Mouse (Mus musculus) liver, adult 2 months (tissue): ENCODE data around the gene Cntd1.

ENCODE experiments used
- CTCF ChIP-seq: fragments of 200-500 bp; IDR thresholded peaks from 2 replicates; pipeline ENCODE4 v1.5.1; 2011; ENCODE audit warnings: low read depth, low read length, control low read depth
- POLR2A ChIP-seq: fragments of 200-500 bp; IDR thresholded peaks from 2 replicates; pipeline ENCODE4 v1.6.1; 2011; ENCODE audit warnings: low read length, control low read depth; ENCODE audit not compliant: insufficient read depth; ENCODE audit errors: extremely low read depth

DNA sequence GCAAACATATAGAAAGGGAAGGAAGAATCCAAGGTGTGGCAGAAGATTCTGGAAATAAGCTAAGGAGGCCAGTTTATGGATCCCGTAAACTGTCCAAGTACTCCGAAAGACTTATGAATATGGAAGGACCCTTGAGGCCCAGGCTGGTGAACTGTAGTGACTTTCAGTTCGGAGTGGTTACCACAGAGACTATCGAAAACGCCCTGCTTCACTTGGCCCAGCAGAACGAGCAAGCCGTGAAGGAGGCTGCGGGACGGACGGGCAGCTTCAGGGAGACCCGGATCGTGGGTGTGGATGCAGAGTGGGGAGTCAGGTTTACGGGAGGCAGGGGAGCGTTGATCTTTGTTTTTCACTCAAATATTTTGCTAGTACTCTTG, 369 bp downstream of the Cntd1 start:
- TF ChIP-seq POLR2A (no peak), CTCF (no peak)
